Mouse (Mus musculus): Measurements from ENCODE around the gene Rasl11a. TPM values are rescaled to one million over a fixed set of nuclear protein-coding genes. Genes with fewer than 3 reads are reported as not detected.
"Not testable (repeated sequence)": the region's sequence is repeated elsewhere in the genome, so short reads cannot be mapped to it uniquely, and the experiment has no call there.

Gene Rasl11a
- total RNA-seq, 2 experiments from 2014 or later, result 15.1 to 16.7 TPM

GRCm38 (mm10) chr5:146844301-146844941 is 450 bp upstream of the Rasl11a start:
- no peak for DNase-seq

- DNase-seq, result no peak
Measured at GRCm38 (mm10) chr5:146846489-146846888, 1.6 kb downstream of the Rasl11a start.

- DNase-seq, result no peak
Measured at GRCm38 (mm10) chr5:146848936-146849582, 4.2 kb downstream of the Rasl11a start.

- no peak for DNase-seq
Measured at GRCm38 (mm10) chr5:146856106-146856505, 11.2 kb downstream of the Rasl11a start.

GRCm38 (mm10) chr5:146857620-146858019 is 12.7 kb downstream of the Rasl11a start:
- no peak for DNase-seq

GRCm38 (mm10) chr5:146858772-146859171 is 13.9 kb downstream of the Rasl11a start:
- DNase-seq, result no peak

- DNase-seq, result no peak
Measured at GRCm38 (mm10) chr5:146859246-146859645, 14.4 kb downstream of the Rasl11a start.

GRCm38 (mm10) chr5:146860222-146860998 is 15.5 kb downstream of the Rasl11a start:
- DNase-seq, result no peak

GRCm38 (mm10) chr5:146861588-146861987 is 16.7 kb downstream of the Rasl11a start:
- DNase-seq, result peak; percentile 49 to 53

GRCm38 (mm10) chr5:146865511-146865910 is 20.6 kb downstream of the Rasl11a start:
- no peak for DNase-seq

- DNase-seq, result no peak
Measured at GRCm38 (mm10) chr5:146866277-146866676, 21.4 kb downstream of the Rasl11a start.

- DNase-seq, result peak; percentile 64 to 76
Measured at GRCm38 (mm10) chr5:146867246-146867945, 22.5 kb downstream of the Rasl11a start.

GRCm38 (mm10) chr5:146867946-146868314 is 23.1 kb downstream of the Rasl11a start:
- DNase-seq, result no peak

- DNase-seq, result no peak
Measured at GRCm38 (mm10) chr5:146872981-146873631, 28.2 kb downstream of the Rasl11a start.

- DNase-seq, result no peak
Measured at GRCm38 (mm10) chr5:146876024-146876423, 31.2 kb downstream of the Rasl11a start.

- DNase-seq, result not testable (repeated sequence)
Measured at GRCm38 (mm10) chr5:146877882-146878281, 33.0 kb downstream of the Rasl11a start.

GRCm38 (mm10) chr5:146882261-146882660 is 37.4 kb downstream of the Rasl11a start:
- DNase-seq, result no peak

- DNase-seq, result no peak
Measured at GRCm38 (mm10) chr5:146883053-146883452, 38.2 kb downstream of the Rasl11a start.

GRCm38 (mm10) chr5:146883486-146884272 is 38.8 kb downstream of the Rasl11a start:
- DNase-seq, result no peak

GRCm38 (mm10) chr5:146891127-146891526 is 46.3 kb downstream of the Rasl11a start:
- peak in 1 of 2 experiments; percentile 19 for DNase-seq

GRCm38 (mm10) chr5:146892904-146893303 is 48.0 kb downstream of the Rasl11a start:
- no peak for DNase-seq
